Mouse (Mus musculus): ENCODE data around the gene Fads2.

Fads2 gene

DNA sequence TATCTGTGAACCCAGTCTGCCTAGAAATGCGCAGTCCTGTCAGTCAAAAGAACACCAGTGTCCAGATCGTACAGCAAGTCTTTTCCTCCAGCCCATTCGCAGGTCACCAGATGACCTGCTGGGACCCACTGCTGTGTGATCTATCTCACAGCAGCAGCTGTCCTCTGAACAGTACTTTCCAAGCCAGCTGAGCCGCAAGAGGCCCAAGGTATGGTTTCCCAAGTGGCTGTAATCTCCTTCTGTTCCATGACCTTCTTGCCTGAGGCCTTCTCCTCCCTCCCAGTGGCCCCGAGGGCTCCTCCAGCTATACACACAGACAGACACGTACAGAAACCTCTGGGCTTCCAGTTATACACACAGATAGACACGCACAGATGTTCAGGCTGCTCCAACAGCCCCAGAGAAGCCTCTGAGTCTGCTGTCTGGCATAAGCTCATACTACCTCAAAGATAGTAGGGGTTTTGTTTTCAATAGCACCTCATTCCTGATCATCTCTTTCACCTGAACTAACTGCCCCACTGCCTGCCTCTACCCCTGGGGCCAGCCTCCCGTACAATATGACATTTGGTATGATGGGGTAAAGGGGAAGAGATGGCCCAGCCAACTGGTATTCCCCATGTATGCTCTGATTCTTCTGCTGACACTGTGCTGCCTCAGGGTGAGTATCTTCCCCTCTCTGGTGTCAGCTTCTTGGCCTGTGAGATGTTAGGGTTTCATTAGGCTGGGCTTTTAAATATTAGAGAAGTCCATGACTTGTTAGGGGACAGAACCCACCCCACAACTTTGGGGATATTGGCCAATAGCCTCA is 40.6 kb downstream of the Fads2 start:
- DNase-seq = no peak

GRCm38 (mm10) chr19:10059911-10060567 is 41.5 kb downstream of the Fads2 start:
- DNase-seq = peak; percentile 46

- no peak for DNase-seq
These were observed 42.6 kb downstream of the Fads2 start for GRCm38 (mm10) chr19:10058876-10059427.

GRCm38 (mm10) chr19:10058352-10058825 is 43.2 kb downstream of the Fads2 start:
- no peak for DNase-seq

DNA sequence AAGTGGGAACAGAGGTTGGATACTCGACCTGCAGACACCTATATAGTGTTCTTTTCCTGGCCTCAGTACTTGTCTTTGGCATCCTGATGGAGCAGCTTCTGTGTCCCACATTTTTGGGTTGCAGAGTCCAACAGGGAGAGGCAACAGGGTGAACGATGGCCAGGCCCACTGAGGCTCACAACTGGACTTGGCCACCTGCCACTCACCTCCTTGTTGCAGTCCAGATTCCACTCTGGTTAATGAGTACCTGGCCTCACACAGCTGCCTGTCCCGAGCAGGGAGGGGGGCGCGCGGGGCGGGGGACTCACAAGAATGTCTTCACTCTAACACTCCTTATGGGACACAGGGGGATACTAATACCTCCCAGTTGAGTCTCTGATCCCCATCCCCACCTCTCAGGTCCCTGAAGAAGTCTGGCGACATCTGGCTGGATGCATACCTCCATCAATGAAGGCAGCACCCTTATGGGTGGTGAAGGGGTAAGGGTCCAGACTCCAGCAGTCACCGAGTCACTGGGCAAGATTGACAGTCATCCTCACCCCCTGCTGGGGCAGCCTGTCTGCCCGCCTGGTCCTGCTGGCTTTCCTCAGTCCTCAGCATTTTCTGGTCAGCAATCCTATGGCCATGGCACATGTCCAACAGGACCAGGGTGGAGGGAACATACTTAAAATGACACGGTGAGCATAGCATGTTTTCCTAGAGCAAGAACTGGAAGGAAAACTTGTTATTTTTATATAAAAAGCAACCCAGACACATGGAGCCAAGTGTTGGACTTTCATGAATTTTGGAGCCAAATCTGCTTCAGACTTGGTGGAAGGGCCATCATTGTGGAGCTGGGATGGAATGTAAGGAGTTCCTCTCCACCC is 43.8 kb downstream of the Fads2 start:
- no peak for DNase-seq

DNA sequence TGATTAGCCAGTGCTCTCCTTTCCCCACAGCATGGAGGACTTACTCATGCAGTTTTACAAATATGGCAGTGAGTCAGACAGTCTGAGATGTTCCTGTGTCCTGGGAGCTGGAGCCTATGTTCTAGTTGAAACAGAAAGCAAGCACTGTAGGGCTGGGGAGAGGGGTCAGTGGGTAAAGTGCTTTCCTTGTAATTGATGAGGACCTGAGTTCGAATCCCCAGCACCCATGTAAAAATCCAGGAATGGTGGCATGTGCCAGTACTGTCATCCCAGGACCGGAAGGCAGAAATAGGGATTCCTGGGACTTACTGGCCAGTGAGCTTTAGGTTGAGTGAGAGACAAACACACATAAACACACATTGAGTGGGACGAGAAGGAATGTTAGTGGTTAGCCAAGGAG is 44.9 kb downstream of the Fads2 start:
- no peak for DNase-seq

- no peak for DNase-seq
These were observed 45.5 kb downstream of the Fads2 start for GRCm38 (mm10) chr19:10055783-10056660.

GRCm38 (mm10) chr19:10055261-10055660 is 46.3 kb downstream of the Fads2 start:
- no peak for DNase-seq

- no peak for DNase-seq
These were observed 47.0 kb downstream of the Fads2 start for GRCm38 (mm10) chr19:10054361-10055075.

- no peak for DNase-seq
These were observed 47.8 kb downstream of the Fads2 start for GRCm38 (mm10) chr19:10053692-10054260.

DNA sequence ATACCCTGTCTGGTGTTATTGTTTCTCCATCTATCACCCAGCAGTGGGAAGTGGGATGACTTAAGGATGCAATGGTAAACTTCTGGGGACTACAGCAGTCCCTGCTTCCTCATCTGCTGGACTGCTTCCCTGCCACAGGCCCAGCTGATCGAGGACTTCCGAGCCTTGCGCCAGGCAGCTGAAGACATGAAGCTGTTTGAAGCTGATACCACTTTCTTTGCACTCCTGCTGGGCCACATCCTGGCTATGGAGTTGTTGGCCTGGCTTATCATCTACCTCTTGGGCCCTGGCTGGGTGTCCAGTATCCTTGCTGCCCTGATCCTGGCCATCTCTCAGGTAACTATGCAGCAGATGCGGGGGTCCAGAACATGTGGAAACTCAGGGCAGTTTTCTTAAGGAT is 48.8 kb downstream of the Fads2 start:
- DNase-seq = no peak

GRCm38 (mm10) chr19:10050438-10050837 is 51.1 kb downstream of the Fads2 start:
- DNase-seq = no peak

GRCm38 (mm10) chr19:10049533-10049932 is 52.0 kb downstream of the Fads2 start:
- no peak for DNase-seq

GRCm38 (mm10) chr19:10046983-10047382 is 54.6 kb downstream of the Fads2 start:
- no peak for DNase-seq

DNA sequence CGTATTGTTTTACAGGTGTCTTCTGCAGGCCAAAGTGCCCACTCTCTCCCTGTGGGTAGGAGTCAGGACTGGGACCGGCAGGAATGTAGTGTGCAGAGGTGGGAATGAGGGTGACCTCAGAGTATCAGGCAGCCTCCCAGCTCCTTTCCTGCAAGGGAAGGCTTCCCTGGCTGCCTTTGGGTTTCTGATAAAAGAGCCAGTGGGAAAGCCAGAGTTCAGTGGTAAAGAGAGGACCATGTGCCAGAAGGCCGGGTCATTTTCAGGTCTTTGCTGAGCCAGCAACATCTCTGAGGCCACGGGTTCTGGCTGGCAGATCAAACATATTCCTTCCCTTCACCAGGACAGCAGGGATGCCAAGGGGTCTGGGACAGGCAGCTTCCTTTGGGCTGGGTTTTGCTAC is 55.2 kb downstream of the Fads2 start:
- no peak for DNase-seq

DNA sequence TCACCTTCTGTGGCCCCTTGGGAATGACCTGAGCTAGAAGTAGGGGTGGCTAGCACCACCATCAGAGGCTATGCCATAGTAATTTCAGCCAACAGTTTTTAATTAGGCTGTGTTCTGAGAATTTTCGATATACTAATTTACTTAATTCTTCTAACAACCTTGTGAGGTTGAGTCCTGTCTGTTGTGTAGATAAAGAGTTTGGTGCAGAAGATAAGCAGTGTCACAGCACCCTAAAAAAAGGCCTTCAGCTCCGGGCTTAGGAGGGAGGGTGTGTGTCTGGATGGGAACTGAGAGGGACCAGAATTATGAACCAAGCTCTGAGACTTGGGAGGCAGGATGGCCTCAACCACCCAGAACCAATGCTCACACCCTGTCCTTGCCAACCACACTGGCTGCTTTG is 55.8 kb downstream of the Fads2 start:
- DNase-seq = no peak

GRCm38 (mm10) chr19:10043643-10044042 is 57.9 kb downstream of the Fads2 start:
- peak; percentile 43 for DNase-seq

DNA sequence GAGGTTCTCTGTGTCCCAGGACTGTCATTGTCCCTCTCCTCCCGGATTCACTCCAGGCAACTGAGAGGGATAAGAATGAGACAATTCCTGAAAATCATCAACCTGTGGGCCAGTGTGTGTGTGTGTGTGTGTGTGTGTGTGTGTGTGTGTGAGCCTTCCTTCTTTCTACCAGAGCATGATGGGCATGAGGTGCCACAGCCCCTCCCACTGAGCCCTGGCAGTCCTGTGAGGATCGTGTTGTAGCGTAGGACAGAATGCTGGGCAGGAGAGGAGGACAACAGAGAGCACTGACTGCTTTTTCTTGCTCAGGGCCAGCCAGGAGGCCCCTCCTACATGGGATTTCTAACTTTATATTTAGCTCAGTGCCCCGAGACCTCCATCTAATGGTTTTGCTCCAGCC is 58.7 kb downstream of the Fads2 start:
- peak; percentile 41 for DNase-seq

DNA sequence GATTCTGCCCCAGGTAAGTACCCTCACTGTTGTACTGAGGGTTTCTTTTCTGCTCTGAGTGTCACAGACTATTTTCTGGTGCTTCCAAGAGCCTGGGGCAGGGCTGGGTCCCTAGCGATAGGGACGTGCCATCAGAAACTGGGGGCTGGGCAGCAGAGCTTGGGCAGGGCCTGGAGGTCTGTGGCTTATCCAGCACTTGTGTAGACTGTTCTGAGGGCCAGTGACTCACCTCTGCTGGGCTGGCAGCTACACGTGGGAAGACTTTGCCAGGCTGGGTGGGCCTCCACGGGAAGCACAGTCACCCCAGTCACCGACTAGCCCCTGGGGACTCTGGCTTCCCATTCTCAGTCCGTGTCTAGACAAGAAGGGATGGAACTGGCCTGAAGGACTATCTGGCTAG is 59.3 kb downstream of the Fads2 start:
- DNase-seq = peak; percentile 63

- DNase-seq = peak; percentile 86
These were observed 60.0 kb downstream of the Fads2 start, which contains the start of gene Fads3 for GRCm38 (mm10) chr19:10041388-10042148. Gene Fads3, plus strand, starts transcription at chr19:10041569.
